Mouse (Mus musculus) hindbrain, embryonic 16.5 days (tissue): ENCODE results near the gene Trnp1. TPM values are rescaled to one million over a fixed set of nuclear protein-coding genes. Genes with fewer than 3 reads are reported as not detected.

Experiments
- ATAC-seq: fragments of 200-750 bp; cut with Nextera tagmentation; 2 replicates; pipeline ENCODE4 v1.8.0; 2017; ENCODE audit warnings: moderate TSS enrichment, moderate library complexity
- H3K27ac ChIP-seq: fragments of 300-500 bp; sonication (generic); 2 replicates; pipeline ENCODE4 v1.5.1; 2014; ENCODE audit warnings: low read depth, mild to moderate bottlenecking, control low read depth, low read length, moderate library complexity
- H3K27me3 ChIP-seq: fragments of 300-500 bp; sonication (generic); replicated peaks from 2 replicates; pipeline ENCODE4 v1.6.1; 2014; ENCODE audit warnings: low read length; ENCODE audit not compliant: control insufficient read depth, insufficient read depth
- H3K36me3 ChIP-seq: fragments of 300-500 bp; sonication (generic); 2 replicates; pipeline ENCODE4 v1.6.1; 2014; ENCODE audit warnings: mild to moderate bottlenecking, low read length, moderate library complexity, mixed read lengths; ENCODE audit not compliant: control insufficient read depth, insufficient read depth
- H3K4me1 ChIP-seq: fragments of 300-500 bp; sonication (generic); 2 replicates; pipeline ENCODE4 v1.6.1; 2014; ENCODE audit warnings: low read depth, low read length; ENCODE audit not compliant: control insufficient read depth, insufficient read depth
- H3K4me2 ChIP-seq: fragments of 300-500 bp; sonication (generic); 2 replicates; pipeline ENCODE4 v1.6.1; 2014; ENCODE audit warnings: mild to moderate bottlenecking, low read length, control low read depth, moderate library complexity
- H3K4me3 ChIP-seq: fragments of 300-500 bp; sonication (generic); 2 replicates; pipeline ENCODE4 v1.5.1; 2014; ENCODE audit warnings: mild to moderate bottlenecking, low read length, control low read depth, moderate library complexity
- H3K9ac ChIP-seq: fragments of 300-500 bp; sonication (generic); 2 replicates; pipeline ENCODE4 v1.6.1; 2014; ENCODE audit warnings: low read depth, mild to moderate bottlenecking, control low read depth, low read length, moderate library complexity
- H3K9me3 ChIP-seq: fragments of 300-500 bp; sonication (generic); 2 replicates; pipeline ENCODE4 v1.6.1; 2014; ENCODE audit warnings: mild to moderate bottlenecking, low read length, moderate library complexity; ENCODE audit not compliant: control insufficient read depth
- WGBS: fragments of 180-500 bp; shearing (Covaris S2); extraction: QIAGEN DNeasy Blood & Tissue Kit; methylation state at CpG from one replicate; pipeline ENCODE4 v1.1.7; 2014; 5-methylcytosine and 5-hydroxymethylcytosine counted together
- polyA plus RNA-seq: library from polyadenylated mRNA; unstranded; fragments of >200 nt; fragmentation: Nextera tagmentation; extraction: Ambion mirVana; gene quantifications from 2 replicates; pipeline ENCODE4 v1.2.1, GENCODE M21; 2015

Gene Trnp1
- 5.8 and 12.1 TPM in 2 replicates for polyA plus RNA-seq

DNA sequence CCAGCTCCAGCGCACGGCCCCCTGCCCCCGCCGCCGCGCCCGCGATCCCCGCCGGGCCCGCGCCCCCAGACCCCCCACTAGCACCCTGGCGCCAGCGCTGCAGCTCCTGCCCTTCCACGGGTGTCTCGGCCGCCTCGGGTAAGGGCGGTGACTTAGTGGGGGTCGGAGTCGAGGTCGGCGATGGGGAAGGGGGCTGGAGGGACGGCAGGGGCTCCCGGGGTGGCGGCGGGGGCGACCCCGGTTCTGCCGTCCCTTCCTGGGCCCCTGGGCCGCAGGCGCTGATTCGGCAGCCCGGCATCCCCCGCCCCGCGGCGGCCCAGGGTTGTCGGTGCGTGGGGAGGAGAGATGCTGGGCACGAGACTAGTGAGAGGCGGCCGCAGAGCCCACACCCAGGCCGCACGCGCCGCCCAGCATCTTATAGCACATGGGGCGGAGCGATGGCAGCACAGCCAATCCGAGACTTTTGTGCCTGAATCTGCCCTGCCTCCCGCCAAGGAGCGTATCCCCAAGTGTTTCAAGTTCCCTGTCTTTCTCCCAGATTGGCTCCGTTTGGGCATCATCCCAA is at the start of gene Trnp1:
Gene Trnp1, minus strand, starts transcription at position 391 of the 565 bp plus-strand sequence.
- H3K4me1 ChIP-seq = peaks cover 19% of the 10 kb centered on the region
- peaks cover 45% of the 10 kb centered on the region for H3K27me3 ChIP-seq
- H3K4me2 ChIP-seq = peak within 1 kb of the TSS; percentile 84
- peak; percentile 94 for ATAC-seq
- no peaks in the 10 kb centered on the region for H3K9me3 ChIP-seq
- under 1% methylated on average over 51 of the region's 53 CpGs for WGBS
- H3K36me3 ChIP-seq = no peaks in the 10 kb centered on the region
- H3K27ac ChIP-seq = peak within 1 kb of the TSS; percentile 51; the same call in 1 of the 2 replicates
- peak within 1 kb of the TSS; percentile 87 for H3K9ac ChIP-seq
- H3K4me3 ChIP-seq = peak within 1 kb of the TSS; percentile 76

GRCm38 (mm10) chr4:133545272-133546231 is 47.2 kb upstream of the Trnp1 start, which contains the start of gene Nudc:
TSS of gene Nudc (minus strand) at chr4:133545996.
- Histone ChIP-seq H3K9ac (peak within 1 kb of the TSS; percentile 84), H3K4me3 (peak within 1 kb of the TSS; percentile 80), H3K27ac (peak within 1 kb of the TSS; percentile 78), H3K4me1 (peaks cover 13% of the 10 kb centered on the region), H3K4me2 (peak within 1 kb of the TSS; percentile 87), H3K36me3 (peaks cover under 1% of the 10 kb centered on the region; the same call in 1 of the 2 replicates), H3K27me3 (no peaks in the 10 kb centered on the region), H3K9me3 (no peaks in the 10 kb centered on the region)
- ATAC-seq = peak; percentile 100
- WGBS = under 1% methylated on average over 51 of the region's 77 CpGs

DNA sequence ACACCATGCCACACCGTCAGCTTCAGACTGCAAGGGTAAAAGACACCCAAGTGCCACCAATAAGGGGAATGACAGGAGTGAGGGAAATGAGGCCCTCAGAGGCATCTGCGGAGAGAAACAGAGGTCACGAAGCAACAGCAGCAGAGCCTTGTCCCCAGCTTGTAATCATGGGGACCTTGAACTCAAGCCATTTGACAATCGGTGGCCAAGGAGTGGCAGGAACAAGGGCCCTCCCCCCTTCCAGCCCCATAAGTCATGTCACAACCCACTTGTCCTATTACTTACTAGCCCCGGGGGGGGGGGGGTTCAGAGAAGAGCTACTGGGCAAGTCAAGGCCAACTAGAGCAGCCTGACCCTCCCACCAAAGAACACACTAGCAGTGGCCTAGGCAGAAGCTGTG is 38.3 kb upstream of the Trnp1 start:
- no peak for ATAC-seq
- Histone ChIP-seq H3K27me3 (no peaks in the 10 kb centered on the region), H3K36me3 (peaks cover 28% of the 10 kb centered on the region), H3K4me3 (no peak overlapping the region), H3K4me1 (no peaks in the 10 kb centered on the region), H3K4me2 (no peak overlapping the region), H3K9ac (no peak overlapping the region), H3K27ac (no peak overlapping the region), H3K9me3 (no peaks in the 10 kb centered on the region)
- 95% methylated on average over 5 of the region's 5 CpGs for WGBS

DNA sequence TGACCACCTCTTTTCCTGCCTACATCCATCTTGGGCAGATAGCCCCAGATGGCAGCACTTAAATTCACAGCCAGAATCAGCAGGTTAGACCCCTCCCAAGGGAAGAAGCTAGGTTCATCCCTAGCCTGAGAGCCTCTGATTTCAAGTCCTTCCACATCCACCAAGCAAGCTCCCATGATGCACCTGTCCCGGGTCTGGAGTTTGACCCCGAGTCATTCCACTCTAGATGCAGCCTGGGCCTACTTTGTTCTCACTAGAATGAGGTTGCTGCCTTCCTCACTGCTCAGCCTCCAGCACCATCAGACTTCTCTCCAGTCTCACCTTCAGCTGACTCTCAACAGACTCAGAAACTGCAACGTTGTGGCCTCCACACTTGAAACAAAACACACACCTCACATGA is 37.7 kb upstream of the Trnp1 start:
- H3K9ac ChIP-seq = no peak overlapping the region
- H3K27me3 ChIP-seq = no peaks in the 10 kb centered on the region
- no peak overlapping the region for H3K4me2 ChIP-seq
- no peak for ATAC-seq
- 87% methylated on average over 3 of the region's 3 CpGs for WGBS
- no peak overlapping the region for H3K27ac ChIP-seq
- no peak overlapping the region for H3K4me3 ChIP-seq
- peaks cover 32% of the 10 kb centered on the region for H3K36me3 ChIP-seq
- no peaks in the 10 kb centered on the region for H3K9me3 ChIP-seq
- H3K4me1 ChIP-seq = no peaks in the 10 kb centered on the region

- Histone ChIP-seq H3K4me1 (no peaks in the 10 kb centered on the region), H3K27ac (no peak overlapping the region), H3K9me3 (no peaks in the 10 kb centered on the region), H3K9ac (no peak overlapping the region), H3K4me3 (no peak overlapping the region), H3K36me3 (peaks cover 35% of the 10 kb centered on the region), H3K4me2 (no peak overlapping the region), H3K27me3 (no peaks in the 10 kb centered on the region)
- 89% methylated on average over 3 of the region's 3 CpGs for whole genome bisulfite sequencing
- no peak for ATAC-seq
Observed at GRCm38 (mm10) chr4:133532777-133533176, 34.4 kb upstream of the Trnp1 start.

DNA sequence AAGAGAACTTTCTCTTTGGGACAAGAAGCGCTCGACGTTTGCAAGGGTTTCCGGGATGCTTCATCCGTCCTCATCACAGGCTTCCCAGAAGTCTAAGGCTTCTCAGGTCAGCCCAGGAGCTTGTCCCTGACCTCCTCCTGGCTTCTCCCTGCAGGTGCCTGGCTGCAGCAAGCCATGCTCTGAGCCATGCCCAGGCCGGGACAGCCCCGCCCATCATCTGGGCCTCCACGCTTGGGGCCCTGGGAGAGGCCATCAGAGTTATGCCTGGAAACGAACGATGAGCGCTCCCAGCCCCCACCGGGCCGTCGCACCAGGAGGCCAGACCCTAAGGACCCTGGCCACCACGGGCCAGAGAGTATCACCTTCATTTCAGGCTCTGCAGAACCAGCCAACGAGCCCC is 29.4 kb upstream of the Trnp1 start:
- peaks cover 15% of the 10 kb centered on the region for H3K36me3 ChIP-seq
- 75% methylated on average over 16 of the region's 16 CpGs for WGBS
- H3K9ac ChIP-seq = no peak overlapping the region
- H3K27me3 ChIP-seq = no peaks in the 10 kb centered on the region
- no peaks in the 10 kb centered on the region for H3K9me3 ChIP-seq
- no peak overlapping the region for H3K4me2 ChIP-seq
- H3K4me3 ChIP-seq = no peak overlapping the region
- no peak overlapping the region for H3K27ac ChIP-seq
- no peak for ATAC-seq
- H3K4me1 ChIP-seq = no peaks in the 10 kb centered on the region

GRCm38 (mm10) chr4:133521502-133521901 is 23.2 kb upstream of the Trnp1 start:
- ATAC-seq = no peak
- Histone ChIP-seq H3K27ac (no peak overlapping the region), H3K9me3 (no peaks in the 10 kb centered on the region), H3K4me2 (no peak overlapping the region), H3K27me3 (peaks cover 36% of the 10 kb centered on the region), H3K36me3 (no peaks in the 10 kb centered on the region), H3K9ac (no peak overlapping the region), H3K4me3 (no peak overlapping the region), H3K4me1 (peaks cover 6% of the 10 kb centered on the region; the same call in 1 of the 2 replicates)
- WGBS = 72% methylated on average over 2 of the region's 2 CpGs

GRCm38 (mm10) chr4:133519369-133519665 is 21.0 kb upstream of the Trnp1 start:
- H3K27me3 ChIP-seq = peaks cover 42% of the 10 kb centered on the region
- H3K4me3 ChIP-seq = peak overlapping the region; percentile 36
- H3K9me3 ChIP-seq = no peaks in the 10 kb centered on the region
- no peaks in the 10 kb centered on the region for H3K36me3 ChIP-seq
- H3K27ac ChIP-seq = no peak overlapping the region
- peaks cover 6% of the 10 kb centered on the region; the same call in 1 of the 2 replicates for H3K4me1 ChIP-seq
- no peak for ATAC-seq
- H3K9ac ChIP-seq = no peak overlapping the region; the same call in 1 of the 2 replicates
- 4% methylated on average over 24 of the region's 25 CpGs for WGBS
- H3K4me2 ChIP-seq = peak overlapping the region; percentile 47
